Mouse (Mus musculus) regulatory T cell (primary cell): Measurements from ENCODE around the gene Fbxo28.
"Not testable (repeated sequence)": the region's sequence is repeated elsewhere in the genome, so short reads cannot be mapped to it uniquely, and the experiment has no call there.

Experiments
- in situ Hi-C: fragments of 300-600 bp; cut with MboI, MseI; formaldehyde crosslinking; loops from one replicate; pipeline ENCODE4 v1.15.1; 2025; ENCODE audit warnings: high pct_unique_total_duplicates

Fbxo28 gene

DNA sequence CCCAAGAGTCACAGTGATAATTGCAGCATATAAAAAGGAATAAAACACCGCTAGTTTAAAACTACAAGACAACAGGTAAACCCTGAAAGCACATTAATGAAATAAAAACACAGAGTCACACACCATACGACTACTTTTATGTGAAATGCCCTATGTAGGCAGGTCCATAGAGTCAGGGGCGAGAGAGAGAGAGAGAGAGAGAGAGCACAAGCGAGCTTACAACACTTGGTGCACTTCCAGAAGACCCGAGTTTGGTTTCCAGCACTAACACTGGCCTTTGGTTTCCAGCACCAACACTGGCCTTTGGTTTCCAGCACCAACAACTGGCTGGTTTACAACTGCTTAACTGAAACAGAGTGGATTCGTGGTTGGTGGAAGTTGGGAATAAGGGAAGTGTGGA is 564 bp upstream of the Fbxo28 start:
- in situ Hi-C loops: no loop called here

DNA sequence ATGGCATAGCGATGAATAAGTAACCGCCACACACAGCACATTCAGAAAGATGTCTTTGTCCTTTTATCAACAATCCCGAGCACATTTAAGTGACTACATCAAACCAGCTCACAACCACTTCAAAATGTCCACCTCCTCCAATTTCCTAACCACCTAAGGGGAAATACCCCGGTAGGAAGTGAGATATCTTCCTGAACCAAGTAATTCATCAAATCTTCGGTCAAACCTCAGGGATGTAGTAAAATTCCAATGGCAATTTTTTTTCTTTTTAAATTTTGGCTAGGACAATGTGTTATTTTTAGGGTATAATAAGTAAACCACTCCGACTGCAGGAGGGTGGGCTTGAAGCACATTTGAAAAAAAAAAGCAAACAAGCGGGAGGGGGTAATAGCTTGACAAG is 1.1 kb downstream of the Fbxo28 start:
- in situ Hi-C loops: no loop called here

DNA sequence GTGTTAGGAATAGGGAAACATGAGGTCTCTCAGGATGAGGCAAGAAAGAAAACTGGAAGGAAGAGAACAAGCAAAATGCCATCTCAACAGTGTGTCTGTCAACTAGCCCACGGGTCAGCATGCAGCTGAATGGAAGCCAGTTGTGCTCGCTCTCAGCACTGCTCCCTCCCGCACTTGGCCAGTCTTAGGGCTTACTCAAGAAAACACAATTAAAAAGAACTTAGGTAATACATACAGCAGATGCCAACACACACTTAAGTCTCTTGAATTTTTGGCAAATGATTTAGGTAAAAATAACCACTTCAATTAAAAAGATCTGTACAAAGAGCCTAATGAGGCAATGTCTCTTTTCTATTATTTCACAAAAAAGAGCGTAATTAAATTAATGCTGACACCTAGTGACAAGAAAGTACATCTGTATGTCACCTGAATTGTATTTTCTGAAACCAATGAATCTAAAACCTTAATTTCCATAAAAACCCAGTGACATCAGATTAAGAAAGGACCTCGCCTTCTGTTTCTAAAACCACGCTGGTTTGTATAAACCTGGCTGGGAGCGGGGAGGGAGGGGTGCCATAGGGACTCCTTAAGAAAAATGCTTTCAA is 2.4 kb downstream of the Fbxo28 start:
- in situ Hi-C loops: loop anchor here (5.0 kb wide), 1 partner anchor 197 kb away; no protein-coding TSS in a partner anchor

DNA sequence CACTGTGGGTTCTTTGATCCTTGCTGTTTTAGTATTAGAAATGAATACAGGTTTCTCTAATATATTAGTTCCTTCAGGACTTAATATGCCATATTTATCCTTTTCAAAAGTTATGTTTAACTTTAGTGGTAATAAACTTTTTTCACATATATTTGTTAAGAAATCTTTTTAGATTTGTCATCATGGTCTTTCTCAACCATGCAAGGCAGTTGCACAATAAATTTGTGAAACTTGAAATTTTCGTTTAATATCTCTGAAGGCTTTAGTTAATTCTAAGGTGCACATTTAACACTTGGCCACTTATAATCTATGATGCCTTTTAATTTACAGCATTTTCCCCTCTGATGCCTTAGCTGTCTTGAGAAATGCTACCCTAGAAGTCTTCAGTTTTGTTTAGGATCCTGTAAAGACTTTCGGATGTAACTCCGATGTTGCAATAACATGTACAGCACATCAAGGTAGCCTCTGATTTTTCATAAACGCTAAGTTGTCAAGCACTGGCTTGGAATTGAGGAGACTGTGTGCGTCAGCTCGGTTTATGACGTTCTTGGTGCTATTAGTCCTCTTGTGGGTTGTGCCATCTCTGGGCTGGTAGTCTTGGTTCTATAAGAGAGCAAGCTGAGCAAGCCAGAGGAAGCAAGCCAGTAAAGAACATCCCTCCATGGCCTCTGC is 7.5 kb downstream of the Fbxo28 start:
- in situ Hi-C loops: no loop called here

DNA sequence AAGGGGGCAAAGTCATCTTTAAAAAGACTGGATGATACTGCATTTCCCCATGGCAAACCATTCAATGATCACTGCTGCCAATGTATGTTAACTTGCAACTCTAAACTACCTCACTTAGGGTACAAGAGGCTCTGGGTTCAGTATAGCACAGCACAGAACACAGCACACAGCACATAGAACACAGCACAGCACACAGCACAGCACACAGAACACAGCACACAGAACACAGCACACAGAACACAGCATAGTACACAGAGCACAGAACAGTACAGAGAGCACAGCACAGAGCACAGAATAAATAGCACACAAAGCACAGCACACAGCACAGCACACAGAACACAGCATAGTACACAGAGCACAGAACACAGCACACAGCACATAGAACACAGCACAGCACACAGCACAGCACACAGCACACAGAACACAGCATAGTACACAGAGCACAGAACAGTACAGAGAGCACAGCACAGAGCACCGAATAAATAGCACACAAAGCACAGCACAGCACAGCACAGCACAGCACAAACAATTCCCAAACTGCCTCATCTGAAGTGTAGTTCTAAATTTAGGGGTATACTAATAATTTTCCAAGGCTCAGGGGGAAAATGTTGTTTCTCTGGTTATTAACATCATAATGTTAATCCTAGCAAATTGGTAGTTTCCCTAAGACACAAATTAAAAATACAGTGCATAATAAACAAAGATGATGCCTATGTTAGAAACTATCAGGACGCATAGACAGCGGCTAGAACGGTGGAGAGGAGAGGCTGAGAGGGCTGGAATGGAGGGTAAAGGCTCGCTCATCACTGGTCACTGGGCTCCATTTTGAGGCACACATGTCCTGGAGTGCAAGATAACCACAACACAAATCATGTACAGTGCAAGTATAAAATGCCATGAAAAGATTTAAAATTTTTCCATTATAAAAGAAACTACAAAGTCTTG is 9.1 kb downstream of the Fbxo28 start:
- in situ Hi-C loops: no loop called here

DNA sequence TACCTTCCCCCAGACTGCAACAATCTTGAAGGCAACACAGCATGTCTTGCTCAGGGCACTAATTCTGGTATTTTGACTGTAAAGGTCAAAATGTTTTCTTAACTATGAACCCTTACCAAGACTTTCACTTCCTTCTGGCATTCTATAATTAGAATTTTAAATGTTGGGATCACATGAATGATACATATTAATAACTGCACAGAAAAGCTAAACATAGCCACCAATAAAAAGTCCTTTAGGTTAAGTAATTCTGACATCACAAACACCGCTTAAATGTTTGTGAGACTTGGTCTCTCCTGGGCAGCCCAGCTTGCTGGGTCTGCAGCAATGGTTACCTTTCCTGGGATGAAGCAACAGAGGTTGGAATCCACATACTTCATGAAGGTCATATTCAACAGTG is 15.5 kb downstream of the Fbxo28 start:
- in situ Hi-C loops: no loop called here

DNA sequence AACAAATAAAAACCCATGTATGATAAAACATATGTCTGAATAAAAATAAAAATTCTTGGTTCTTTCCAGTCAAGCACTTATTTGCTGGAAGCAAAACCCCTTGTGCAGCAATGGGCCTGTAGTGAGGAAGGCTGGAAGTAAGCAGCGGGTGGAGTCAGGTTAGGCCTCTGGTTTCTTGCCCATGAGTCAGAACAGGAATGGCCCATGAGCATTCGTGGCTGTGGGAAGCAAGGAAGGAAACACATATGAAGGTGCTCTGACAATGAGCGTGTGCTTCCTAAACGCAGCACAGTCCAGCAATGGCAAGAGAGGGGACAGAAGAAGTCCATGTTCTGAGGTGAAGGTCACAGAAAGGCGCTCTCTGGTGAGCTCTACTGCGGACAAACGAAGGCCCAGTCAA is 16.9 kb downstream of the Fbxo28 start:
- in situ Hi-C loops: no loop called here

DNA sequence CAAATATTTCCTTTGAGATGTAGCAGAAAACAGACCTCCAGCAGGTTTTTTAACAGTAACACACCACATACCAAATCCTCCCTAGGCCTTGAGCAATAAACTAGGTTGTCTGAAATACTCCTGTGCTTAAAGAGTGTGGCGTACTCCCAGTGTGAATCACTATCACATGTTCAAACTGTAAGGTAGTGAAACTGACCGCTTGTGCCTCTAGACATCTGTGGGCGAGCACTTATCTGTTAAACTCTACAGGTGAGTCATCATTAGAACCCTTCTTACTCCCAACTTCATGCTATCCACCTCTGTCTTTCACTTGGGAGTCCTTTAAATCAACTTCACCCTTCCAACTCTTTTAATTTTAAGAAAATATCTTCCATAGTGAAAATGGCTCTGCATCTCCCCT is 18.3 kb downstream of the Fbxo28 start:
- in situ Hi-C loops: no loop called here

DNA sequence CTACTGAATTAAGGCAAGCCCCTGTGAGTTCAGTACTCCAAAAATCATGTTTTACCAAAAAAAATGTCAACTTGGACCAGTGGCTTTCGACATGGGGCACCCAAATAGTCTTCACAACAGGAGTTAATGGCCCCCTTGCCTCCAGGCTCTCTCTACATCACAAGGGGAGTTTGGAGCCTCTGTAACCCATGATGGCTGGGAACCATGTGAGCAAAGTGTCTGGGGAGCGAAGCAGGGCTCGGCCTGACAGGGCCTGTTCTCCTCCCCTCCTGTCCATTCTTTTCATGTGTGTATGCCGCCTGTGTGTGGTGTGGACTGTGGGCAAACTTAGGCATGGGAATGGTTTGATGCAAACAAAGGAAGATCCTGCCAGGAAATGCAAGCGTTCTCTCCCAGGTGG is 27.2 kb downstream of the Fbxo28 start:
- in situ Hi-C loops: no loop called here

DNA sequence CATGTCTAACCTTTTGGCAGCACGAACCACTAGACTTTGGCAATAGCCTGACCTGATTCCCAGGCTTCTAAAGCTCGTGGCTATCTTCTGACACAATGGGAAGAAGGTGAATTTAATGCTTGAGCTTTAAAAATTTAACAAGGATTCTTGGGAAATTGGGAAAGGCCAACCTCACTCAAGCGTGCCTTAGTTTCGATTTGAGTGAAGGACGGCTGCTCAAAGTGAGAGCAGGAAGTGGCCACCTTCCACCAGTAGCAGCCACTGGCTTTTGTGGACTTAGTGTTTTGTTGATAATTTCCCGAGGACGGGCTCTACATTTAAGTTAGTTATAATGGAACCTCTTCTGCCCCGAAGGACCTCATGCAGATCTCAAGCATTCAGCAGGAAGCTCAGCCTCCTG is 28.2 kb downstream of the Fbxo28 start:
- in situ Hi-C loops: no loop called here

DNA sequence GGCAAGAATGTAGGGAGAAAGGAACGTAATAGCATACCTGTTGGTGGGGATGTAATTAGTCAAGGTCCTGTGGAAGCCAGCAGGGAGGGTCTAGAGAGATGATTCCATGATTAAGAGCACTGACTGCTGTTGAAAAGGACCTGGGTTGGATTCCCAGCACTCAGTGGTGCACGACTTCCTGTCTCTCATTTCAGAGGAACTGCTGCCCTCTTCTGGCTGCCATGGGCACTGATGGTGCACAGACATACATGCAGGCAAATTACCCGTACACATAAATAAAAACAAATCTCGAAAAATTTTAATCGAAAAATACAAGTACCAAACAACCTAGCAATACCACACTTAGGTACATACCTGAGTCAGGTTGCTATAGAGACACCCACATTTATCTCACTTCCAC is 30.1 kb downstream of the Fbxo28 start:
- in situ Hi-C loops: no loop called here

DNA sequence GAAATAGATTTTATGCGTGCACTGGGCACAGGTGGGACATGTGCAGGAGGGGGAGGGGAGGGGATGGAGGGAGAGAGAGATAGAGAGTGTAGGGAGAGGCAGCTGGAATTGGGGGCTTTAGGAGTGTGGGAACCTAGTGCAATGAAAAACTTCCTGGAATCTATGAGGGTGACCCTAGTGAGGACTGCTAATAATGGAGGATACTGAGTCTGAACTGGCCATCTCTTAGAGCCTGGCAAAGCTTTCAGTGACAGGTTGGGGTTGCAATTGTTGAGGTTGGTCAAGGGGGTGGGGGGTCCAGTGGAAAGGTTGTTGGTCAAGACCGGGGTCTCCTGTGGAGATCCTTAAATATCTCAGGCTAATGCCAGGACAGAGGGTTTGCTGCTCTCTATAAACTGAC is 31.1 kb downstream of the Fbxo28 start:
- in situ Hi-C loops: no loop called here

DNA sequence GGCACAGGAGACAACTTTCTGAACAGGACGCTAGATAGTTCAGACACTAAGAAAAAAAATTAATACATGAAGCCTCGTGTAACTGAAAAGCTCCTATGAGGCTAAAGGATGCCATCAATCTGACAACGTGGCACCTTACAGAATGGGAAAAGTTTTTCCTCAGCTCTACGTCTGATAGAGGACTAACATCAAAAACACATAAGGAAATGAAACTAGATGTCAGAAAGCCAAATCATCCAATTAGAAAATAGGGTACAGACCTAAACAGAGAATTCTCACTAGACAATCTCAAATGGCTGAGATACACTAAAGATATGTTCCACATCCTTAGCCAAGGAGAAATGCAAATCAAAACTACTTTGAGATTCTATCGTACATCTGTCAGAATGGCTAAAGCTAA is 32.0 kb downstream of the Fbxo28 start:
- in situ Hi-C loops: no loop called here

DNA sequence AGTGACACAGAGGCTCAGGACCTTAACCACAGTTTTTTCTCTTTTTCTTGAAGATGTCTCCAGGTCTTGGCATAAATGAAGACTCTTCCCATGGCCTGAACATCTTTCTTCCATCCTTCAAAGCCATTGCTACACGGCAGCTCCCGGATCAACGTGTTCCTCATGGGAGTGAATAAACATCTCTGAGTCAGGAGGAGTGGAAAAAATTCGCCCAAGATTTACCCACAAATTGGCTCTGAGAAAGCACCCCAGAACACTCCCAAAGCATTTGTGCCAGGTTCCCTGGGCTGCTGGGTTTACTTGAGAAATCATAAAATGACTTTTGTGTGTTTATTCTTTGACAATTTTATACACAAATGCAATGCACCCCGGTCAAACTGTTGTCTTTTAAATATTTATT is 38.5 kb downstream of the Fbxo28 start:
- in situ Hi-C loops: no loop called here

DNA sequence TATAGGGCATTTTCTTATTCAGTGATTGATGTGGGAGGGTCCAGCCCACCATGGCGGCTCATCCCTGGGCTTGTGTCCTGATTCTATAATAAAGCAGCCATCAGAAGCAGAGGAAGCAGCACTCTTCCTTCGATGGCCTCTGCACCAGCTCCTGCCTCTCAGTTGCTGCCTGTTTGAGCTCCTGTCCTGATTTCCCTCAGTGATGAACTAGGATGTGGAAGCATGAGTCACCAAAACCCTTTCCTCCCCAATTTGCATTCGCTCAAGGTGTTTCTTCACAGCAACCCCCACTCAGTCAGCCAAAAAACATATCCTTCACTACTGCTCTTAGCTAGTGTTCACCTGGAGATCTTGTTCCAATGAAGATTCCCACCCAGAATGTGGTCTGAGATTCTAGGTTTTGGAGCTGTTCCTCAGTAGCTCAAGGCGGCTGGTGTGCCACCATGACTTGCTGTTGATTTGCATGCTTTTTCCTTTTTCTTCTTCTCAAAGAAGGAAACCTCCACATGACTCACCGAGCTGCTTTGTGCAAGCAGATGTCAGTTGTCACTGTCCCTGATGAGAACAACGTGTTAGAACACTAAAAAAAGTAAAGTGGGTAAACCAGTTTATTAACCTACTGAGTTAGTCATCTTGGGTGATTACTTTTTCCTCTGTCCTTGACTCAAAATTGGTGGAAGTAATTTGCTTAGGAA is 39.1 kb downstream of the Fbxo28 start:
- in situ Hi-C loops: no loop called here

DNA sequence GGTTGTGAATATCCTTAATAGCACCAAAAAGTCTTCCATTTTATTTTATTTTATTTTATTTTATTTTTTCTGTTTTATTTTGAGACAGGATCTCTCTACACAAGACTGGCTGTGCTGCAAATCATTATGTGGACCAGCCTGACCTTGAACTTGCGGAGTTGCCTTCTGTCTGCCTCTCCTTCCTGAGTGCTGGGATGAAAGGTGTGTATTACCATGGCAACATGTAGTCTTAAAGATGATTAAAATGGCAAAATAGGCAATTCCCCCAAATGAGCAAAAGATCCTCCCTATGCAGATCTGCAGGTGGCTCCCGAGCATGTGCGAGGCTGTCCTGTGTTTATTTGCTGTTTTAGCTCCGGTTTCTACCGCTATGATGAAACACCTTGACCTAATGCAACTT is 43.6 kb downstream of the Fbxo28 start:
- in situ Hi-C loops: no loop called here

DNA sequence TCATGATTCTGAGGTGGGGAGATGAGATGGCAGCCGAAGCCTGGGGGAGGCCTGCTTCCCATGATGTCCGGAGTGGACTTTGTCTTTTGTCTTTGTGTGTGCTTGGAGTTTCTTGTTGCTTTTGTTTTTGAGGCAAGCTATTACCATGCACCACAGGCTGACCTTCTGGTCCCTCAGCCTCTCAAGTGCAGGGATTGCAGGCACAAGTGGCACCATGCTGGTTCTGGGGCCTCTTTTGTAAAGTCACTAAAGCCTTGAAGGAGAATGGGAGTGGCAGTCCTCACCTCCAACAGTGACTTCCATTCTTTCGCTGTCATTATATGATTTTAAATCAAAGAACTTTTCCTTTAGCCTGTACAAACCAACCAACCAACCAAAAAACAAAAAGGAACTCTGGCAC is 44.2 kb downstream of the Fbxo28 start:
- in situ Hi-C loops: no loop called here

DNA sequence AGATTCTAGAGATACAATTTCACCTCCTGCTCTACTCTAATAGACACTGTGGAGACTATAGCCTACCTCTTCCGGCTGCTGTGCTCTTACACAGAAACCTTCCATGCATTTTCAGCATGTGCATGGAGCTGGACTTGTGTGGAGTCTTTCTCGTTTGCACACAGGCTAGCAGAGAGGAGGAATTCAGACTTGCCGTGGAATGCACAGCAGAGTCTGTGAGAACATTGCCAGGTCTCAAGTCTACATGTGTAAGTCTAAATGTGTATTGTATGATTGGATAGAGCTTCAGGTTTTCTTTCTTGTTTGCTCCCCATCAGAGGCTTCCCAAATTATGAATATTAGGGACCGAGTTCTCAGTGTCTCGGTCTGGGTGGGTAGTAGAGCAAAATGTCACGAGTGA is 44.6 kb downstream of the Fbxo28 start:
- in situ Hi-C loops: no loop called here

DNA sequence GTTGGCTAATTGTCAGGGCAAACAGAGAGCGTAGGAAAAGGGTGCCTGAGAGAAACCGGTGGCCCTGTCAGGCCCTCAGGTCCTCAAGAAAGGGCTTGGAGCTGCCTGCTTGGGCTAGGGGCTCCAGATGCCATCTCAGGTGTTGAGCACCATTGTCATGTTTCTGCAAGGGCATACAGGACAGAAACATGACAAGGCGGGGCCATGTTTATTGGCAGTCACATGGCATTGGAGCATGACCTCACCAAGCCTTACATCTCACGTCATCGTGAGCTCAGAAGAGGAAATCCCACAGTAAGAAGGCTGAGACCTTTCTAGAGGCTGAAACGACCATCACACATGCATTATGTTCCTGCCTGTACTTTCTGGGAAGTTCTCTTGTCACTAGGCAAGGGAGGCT is 45.3 kb downstream of the Fbxo28 start:
- in situ Hi-C loops: no loop called here

DNA sequence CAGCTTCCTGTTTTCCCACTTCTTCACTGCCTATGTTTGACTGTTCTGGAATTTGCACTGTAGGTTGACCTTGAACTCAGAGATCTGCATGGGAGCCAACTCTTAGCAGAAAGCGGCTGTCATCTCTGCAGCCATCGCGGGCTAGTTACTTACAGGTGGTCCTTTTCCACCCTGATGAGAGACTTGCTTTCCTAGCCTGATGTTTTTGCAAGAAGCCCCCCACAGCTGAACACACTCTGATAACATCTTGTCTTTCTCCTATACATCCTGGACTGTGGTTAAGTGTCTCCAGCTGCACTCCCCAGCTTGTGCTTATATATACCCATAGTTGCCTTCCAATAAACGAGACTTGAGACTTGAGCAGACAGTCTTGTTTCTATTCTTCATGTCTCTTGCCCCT is 49.1 kb downstream of the Fbxo28 start:
- in situ Hi-C loops: no loop called here

DNA sequence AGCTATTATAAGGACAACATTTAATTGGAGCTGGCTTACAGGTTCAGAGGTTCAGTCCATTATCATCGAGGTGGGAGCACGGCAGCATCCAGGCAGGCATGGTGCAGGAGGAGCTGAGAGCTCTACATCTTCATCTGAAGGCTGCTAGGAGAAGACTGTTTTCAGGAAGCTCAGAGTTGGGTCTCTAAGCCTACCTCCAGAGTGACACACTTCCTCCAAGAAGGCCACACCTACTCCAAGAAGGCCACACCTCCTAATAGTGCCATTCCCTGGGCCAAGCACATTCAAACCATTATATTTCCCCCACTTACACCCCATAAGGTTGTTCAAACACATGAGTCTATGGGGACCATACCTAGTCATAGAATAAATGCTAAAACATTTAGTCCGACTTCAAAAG is 50.7 kb downstream of the Fbxo28 start:
- in situ Hi-C loops: not testable (repeated sequence)

DNA sequence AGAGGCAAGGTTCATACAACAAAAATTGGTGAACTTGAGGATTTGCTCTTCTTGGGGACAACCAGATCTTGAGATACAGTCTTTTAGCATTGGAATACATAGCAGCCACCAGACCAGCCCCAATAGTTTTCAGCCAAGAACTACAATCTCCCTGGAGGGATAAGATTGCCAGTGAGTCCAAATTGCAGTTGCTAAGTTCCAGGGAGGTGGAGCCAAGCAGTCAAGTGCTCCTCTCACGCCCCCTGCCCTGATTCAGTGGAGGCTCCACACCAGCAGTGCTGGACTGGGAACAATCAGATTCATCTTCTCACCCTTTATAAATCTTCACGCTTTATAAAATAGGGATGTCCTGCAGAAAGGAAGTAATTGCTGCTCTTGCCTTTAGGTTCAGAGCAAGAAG is 51.6 kb downstream of the Fbxo28 start:
- in situ Hi-C loops: loop anchor here (10.0 kb wide), 1 partner anchor 1075 kb away; the partner anchor contains the start of gene Wdr26
